12 mouse cellular contexts compared by ENCODE assay signal in the genomic region with DNA sequence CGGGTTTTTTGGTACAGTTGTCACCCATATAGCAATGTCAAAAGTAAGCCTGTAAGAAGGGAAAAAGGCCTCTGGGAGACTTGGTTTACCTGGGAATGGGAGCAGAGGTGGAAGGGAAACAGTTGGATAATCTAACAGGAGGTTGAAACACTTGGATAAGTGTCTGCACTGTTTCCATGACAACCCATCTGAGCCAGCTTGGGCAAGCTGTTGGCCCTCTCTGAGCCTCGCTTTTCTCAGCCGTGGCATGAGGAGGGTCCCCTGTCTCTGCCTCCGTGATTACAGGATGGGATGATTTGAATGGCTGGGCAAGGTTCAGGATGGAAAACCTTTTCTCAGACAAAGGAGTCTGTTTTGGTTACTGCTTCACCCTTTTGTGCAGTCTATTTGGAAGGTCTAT.
DNase-seq lines count a peak whose midpoint lies in the region; ATAC-seq lines count a peak whose summit lies in the region.
"Had no signal": no experiment of that assay in that cellular context is flagged by ENCODE, and none has a peak within 500 bp of the region (broad histone marks: within the 10 kb centered on the region; RNA-seq: fewer than 3 reads in every experiment).

No protein-coding gene starts in this region.

- no peaks in the 10 kb centered on the region for H3K27me3 ChIP-seq in midbrain, embryonic 14.5 days (ENCODE audit: control insufficient read depth, insufficient read depth, low read length)
- H3K27me3 ChIP-seq in intestine, embryonic 16.5 days (replicated peaks; ENCODE audit: control insufficient read depth, insufficient read depth, low read length): no peaks in the 10 kb centered on the region
- H3K27me3 ChIP-seq: neural tube, embryonic 12.5 days had no signal

- no peaks in the 10 kb centered on the region for H3K9me3 ChIP-seq in midbrain, embryonic 14.5 days (ENCODE audit: control insufficient read depth, low read length)
- H3K9me3 ChIP-seq in intestine, embryonic 16.5 days (ENCODE audit: control insufficient read depth, low read length): 0 out of 2 replicates have a peak, but pooled peaks cover 3% of the 10 kb centered on the region
- H3K9me3 ChIP-seq: neural tube, embryonic 12.5 days had no signal

- DNase-seq in right cerebral cortex, adult 18-20 months: peak; percentile 52
- no peak for DNase-seq in right cerebral cortex, postnatal 36 days (ENCODE audit: low spot score in 2 of 2)
- DNase-seq in layer of hippocampus, adult 11-12 months (ENCODE audit: low spot score): peak; percentile 55
- DNase-seq in midbrain, embryonic 14.5 days: peak; percentile 68
- no peak for DNase-seq in adipocyte (ENCODE audit: low spot score)
- DNase-seq: cerebellum, adult 9-11 months; kidney, postnatal 25 days; lung, adult 18-20 months had no signal

- H3K36me3 ChIP-seq in midbrain, embryonic 14.5 days (ENCODE audit: control insufficient read depth, insufficient read depth, low read length): no peaks in the 10 kb centered on the region
- no peaks in the 10 kb centered on the region for H3K36me3 ChIP-seq in intestine, embryonic 16.5 days (ENCODE audit: control insufficient read depth, insufficient read depth, low read length)
- H3K36me3 ChIP-seq: neural tube, embryonic 12.5 days had no signal

- H3K4me3 ChIP-seq in midbrain, embryonic 14.5 days (replicated peaks; ENCODE audit: low read depth, low read length): no peak overlapping the region
- H3K4me3 ChIP-seq in intestine, embryonic 16.5 days (ENCODE audit: low read length): no peak overlapping the region
- H3K4me3 ChIP-seq: neural tube, embryonic 12.5 days had no signal

- no peak overlapping the region for H3K4me2 ChIP-seq in midbrain, embryonic 14.5 days (ENCODE audit: low read length)
- H3K4me2 ChIP-seq in intestine, embryonic 16.5 days (ENCODE audit: low read depth, low read length): no peak overlapping the region
- H3K4me2 ChIP-seq: heart, embryonic 11.5 days; neural tube, embryonic 12.5 days had no signal

- H3K4me1 ChIP-seq in midbrain, embryonic 14.5 days (ENCODE audit: control insufficient read depth, insufficient read depth, low read length): peaks cover 5% of the 10 kb centered on the region; the same call in 1 of the 2 replicates
- H3K4me1 ChIP-seq in intestine, embryonic 16.5 days (ENCODE audit: control insufficient read depth, insufficient read depth, low read length): no peaks in the 10 kb centered on the region
- H3K4me1 ChIP-seq: neural tube, embryonic 12.5 days had no signal

- 16% methylated on average over 4 of the region's 4 CpGs for WGBS in midbrain, embryonic 14.5 days
- 50% methylated on average over 4 of the region's 4 CpGs for WGBS in intestine, embryonic 16.5 days

- no peak for ATAC-seq in midbrain, embryonic 14.5 days (ENCODE audit: low FRiP score, low TSS enrichment)
- no peak for ATAC-seq in intestine, embryonic 16.5 days
- no peak for ATAC-seq in monocyte, adult 5-6 weeks (replicated peaks; ENCODE audit: insufficient number of reproducible peaks, low FRiP score, low TSS enrichment, poor library complexity, severe bottlenecking)

- no peak overlapping the region for H3K9ac ChIP-seq in midbrain, embryonic 14.5 days (replicated peaks; ENCODE audit: low read length)
- no peak overlapping the region for H3K9ac ChIP-seq in intestine, embryonic 16.5 days (ENCODE audit: low read depth, low read length)
- H3K9ac ChIP-seq: neural tube, embryonic 12.5 days had no signal

- no peak overlapping the region for H3K27ac ChIP-seq in midbrain, embryonic 14.5 days (replicated peaks; ENCODE audit: low read depth, low read length)
- H3K27ac ChIP-seq in intestine, embryonic 16.5 days (ENCODE audit: low read length): no peak overlapping the region
- H3K27ac ChIP-seq: neural tube, embryonic 12.5 days had no signal

Comparison
In these comparisons a context has a peak if more than half of its experiments do, and no peak if none do; other contexts are left out.
1. DNase-seq: peak in right cerebral cortex, adult 18-20 months (single experiment), layer of hippocampus, adult 11-12 months (single experiment) and midbrain, embryonic 14.5 days (single experiment); none in right cerebral cortex, postnatal 36 days (0 of 2) and adipocyte (single experiment).